Mouse (Mus musculus) limb, embryonic 12.5 days (tissue): ENCODE measurements around the gene Adam10. TPM values are rescaled to one million over a fixed set of nuclear protein-coding genes. Genes with fewer than 3 reads are reported as not detected.

Source experiments
- ATAC-seq: fragments of 200-750 bp; cut with Nextera tagmentation; 2 replicates; pipeline ENCODE4 v1.8.0; 2017; ENCODE audit warnings: low read depth, moderate TSS enrichment; ENCODE audit not compliant: insufficient number of reproducible peaks, insufficient read depth, low FRiP score, low TSS enrichment
- H3K27ac ChIP-seq: fragments of 300-500 bp; sonication (generic); 2 replicates; pipeline ENCODE4 v1.5.1; 2016; ENCODE audit warnings: mild to moderate bottlenecking, moderate library complexity
- H3K27me3 ChIP-seq: fragments of 300-500 bp; sonication (generic); 2 replicates; pipeline ENCODE4 v1.6.1; 2016; ENCODE audit warnings: mild to moderate bottlenecking, moderate library complexity
- H3K36me3 ChIP-seq: fragments of 300-500 bp; sonication (generic); 2 replicates; pipeline ENCODE4 v1.6.1; 2016; ENCODE audit warnings: mild to moderate bottlenecking, moderate library complexity
- H3K4me1 ChIP-seq: fragments of 300-500 bp; sonication (generic); replicated peaks from 2 replicates; pipeline ENCODE4 v1.6.1; 2016
- H3K4me2 ChIP-seq: fragments of 300-500 bp; sonication (generic); 2 replicates; pipeline ENCODE4 v1.6.1; 2016; ENCODE audit warnings: mild to moderate bottlenecking, moderate library complexity
- H3K4me3 ChIP-seq: fragments of 300-500 bp; sonication (generic); replicated peaks from 2 replicates; pipeline ENCODE4 v1.5.1; 2016; ENCODE audit warnings: mild to moderate bottlenecking
- H3K9ac ChIP-seq: fragments of 300-500 bp; sonication (generic); replicated peaks from 2 replicates; pipeline ENCODE4 v1.6.1; 2016; ENCODE audit warnings: mild to moderate bottlenecking, moderate library complexity
- H3K9me3 ChIP-seq: fragments of 300-500 bp; sonication (generic); 2 replicates; pipeline ENCODE4 v1.6.1; 2016; ENCODE audit warnings: mild to moderate bottlenecking, moderate library complexity
- WGBS: fragments of 180-500 bp; shearing (Covaris S2); methylation state at CpG from one replicate; pipeline ENCODE4 v1.1.7; 2016; 5-methylcytosine and 5-hydroxymethylcytosine counted together
- polyA plus RNA-seq: library from polyadenylated mRNA; unstranded; fragments of >200 nt; fragmentation: Nextera tagmentation; extraction: Ambion mirVana; gene quantifications from 2 replicates; pipeline ENCODE4 v1.2.1, GENCODE M21; 2016

Adam10 gene
- 62.9 and 70.3 TPM in 2 replicates for polyA plus RNA-seq

GRCm38 (mm10) chr9:70678682-70679131, at the start of gene Adam10:
Adam10 (plus strand) TSS chr9:70678997.
- Histone ChIP-seq H3K36me3 (no peaks in the 10 kb centered on the region), H3K27ac (peak within 1 kb of the TSS; percentile 97), H3K9ac (peak within 1 kb of the TSS; percentile 98), H3K4me1 (peaks cover 15% of the 10 kb centered on the region), H3K27me3 (no peaks in the 10 kb centered on the region), H3K4me2 (peak within 1 kb of the TSS; percentile 61), H3K9me3 (no peaks in the 10 kb centered on the region), H3K4me3 (peak within 1 kb of the TSS; percentile 97)
- under 1% methylated on average over 45 of the region's 48 CpGs for WGBS
- ATAC-seq = peak; percentile 99

GRCm38 (mm10) chr9:70629711-70630110, 49.1 kb upstream of the Adam10 start:
- H3K27me3 ChIP-seq = no peaks in the 10 kb centered on the region
- H3K9me3 ChIP-seq = no peaks in the 10 kb centered on the region
- no peaks in the 10 kb centered on the region for H3K4me1 ChIP-seq
- no peak overlapping the region for H3K27ac ChIP-seq
- WGBS = 86% methylated on average over 2 of the region's 2 CpGs
- no peak overlapping the region for H3K9ac ChIP-seq
- H3K4me2 ChIP-seq = no peak overlapping the region
- ATAC-seq = no peak
- H3K36me3 ChIP-seq = no peaks in the 10 kb centered on the region
- no peak overlapping the region for H3K4me3 ChIP-seq

GRCm38 (mm10) chr9:70631665-70632064, 47.1 kb upstream of the Adam10 start:
- no peaks in the 10 kb centered on the region for H3K4me1 ChIP-seq
- no peak overlapping the region for H3K4me2 ChIP-seq
- H3K27me3 ChIP-seq = no peaks in the 10 kb centered on the region
- WGBS = 23% methylated on average over 5 of the region's 5 CpGs
- no peak overlapping the region for H3K27ac ChIP-seq
- no peak overlapping the region for H3K4me3 ChIP-seq
- H3K36me3 ChIP-seq = no peaks in the 10 kb centered on the region
- no peaks in the 10 kb centered on the region for H3K9me3 ChIP-seq
- ATAC-seq = no peak
- H3K9ac ChIP-seq = no peak overlapping the region

- H3K9ac ChIP-seq = no peak overlapping the region
- H3K4me3 ChIP-seq = no peak overlapping the region
- no peaks in the 10 kb centered on the region for H3K9me3 ChIP-seq
- 85% methylated on average over 2 of the region's 2 CpGs for WGBS
- no peaks in the 10 kb centered on the region for H3K4me1 ChIP-seq
- H3K27ac ChIP-seq = no peak overlapping the region
- no peaks in the 10 kb centered on the region for H3K27me3 ChIP-seq
- H3K4me2 ChIP-seq = no peak overlapping the region
- no peaks in the 10 kb centered on the region for H3K36me3 ChIP-seq
- no peak for ATAC-seq
Measured at GRCm38 (mm10) chr9:70636748-70637147, 42.0 kb upstream of the Adam10 start.

GRCm38 (mm10) chr9:70650260-70650659, 28.5 kb upstream of the Adam10 start:
- ATAC-seq = no peak
- Histone ChIP-seq H3K4me3 (no peak overlapping the region), H3K4me1 (no peaks in the 10 kb centered on the region), H3K36me3 (no peaks in the 10 kb centered on the region), H3K27ac (no peak overlapping the region), H3K9me3 (no peaks in the 10 kb centered on the region), H3K9ac (no peak overlapping the region), H3K27me3 (no peaks in the 10 kb centered on the region; the same call in 1 of the 2 replicates), H3K4me2 (no peak overlapping the region)
- WGBS = 89% methylated on average over 2 of the region's 2 CpGs

- Histone ChIP-seq H3K9ac (no peak overlapping the region), H3K9me3 (no peaks in the 10 kb centered on the region), H3K27ac (no peak overlapping the region), H3K4me3 (no peak overlapping the region), H3K27me3 (peaks cover under 1% of the 10 kb centered on the region; the same call in 1 of the 2 replicates), H3K4me2 (no peak overlapping the region), H3K36me3 (no peaks in the 10 kb centered on the region), H3K4me1 (peaks cover under 1% of the 10 kb centered on the region; the same call in 1 of the 2 replicates)
- 95% methylated on average over 1 of the region's 1 CpGs for WGBS
- no peak for ATAC-seq
Measured at GRCm38 (mm10) chr9:70650994-70651393, 27.8 kb upstream of the Adam10 start.

GRCm38 (mm10) chr9:70652221-70652620, 26.6 kb upstream of the Adam10 start:
- WGBS = 61% methylated on average over 2 of the region's 2 CpGs
- Histone ChIP-seq H3K27ac (no peak overlapping the region), H3K27me3 (peaks cover 4% of the 10 kb centered on the region; the same call in 1 of the 2 replicates), H3K4me3 (no peak overlapping the region), H3K36me3 (no peaks in the 10 kb centered on the region), H3K4me1 (peaks cover 4% of the 10 kb centered on the region), H3K4me2 (no peak overlapping the region), H3K9ac (no peak overlapping the region), H3K9me3 (no peaks in the 10 kb centered on the region)
- ATAC-seq = no peak

GRCm38 (mm10) chr9:70653875-70654274, 24.9 kb upstream of the Adam10 start:
- no peak for ATAC-seq
- Histone ChIP-seq H3K9me3 (no peaks in the 10 kb centered on the region), H3K27ac (no peak overlapping the region), H3K4me1 (peaks cover 7% of the 10 kb centered on the region), H3K4me3 (no peak overlapping the region), H3K36me3 (no peaks in the 10 kb centered on the region), H3K9ac (no peak overlapping the region), H3K4me2 (no peak overlapping the region), H3K27me3 (peaks cover 4% of the 10 kb centered on the region; the same call in 1 of the 2 replicates)
- WGBS = 88% methylated on average over 2 of the region's 2 CpGs

GRCm38 (mm10) chr9:70654496-70654895, 24.3 kb upstream of the Adam10 start:
- Histone ChIP-seq H3K27me3 (peaks cover 4% of the 10 kb centered on the region; the same call in 1 of the 2 replicates), H3K9me3 (no peaks in the 10 kb centered on the region), H3K4me1 (peaks cover 7% of the 10 kb centered on the region), H3K4me3 (no peak overlapping the region), H3K36me3 (no peaks in the 10 kb centered on the region), H3K27ac (no peak overlapping the region), H3K4me2 (peak overlapping the region; percentile 6; the same call in 1 of the 2 replicates), H3K9ac (no peak overlapping the region)
- ATAC-seq = no peak
- 75% methylated on average over 4 of the region's 4 CpGs for WGBS

GRCm38 (mm10) chr9:70655764-70656129, 23.1 kb upstream of the Adam10 start:
- Histone ChIP-seq H3K27me3 (peaks cover 4% of the 10 kb centered on the region; the same call in 1 of the 2 replicates), H3K4me2 (peak overlapping the region; percentile 93), H3K4me1 (peaks cover 7% of the 10 kb centered on the region), H3K36me3 (no peaks in the 10 kb centered on the region), H3K4me3 (peak overlapping the region; percentile 82), H3K9me3 (no peaks in the 10 kb centered on the region), H3K9ac (no peak overlapping the region), H3K27ac (no peak overlapping the region)
- 49% methylated on average over 2 of the region's 2 CpGs for WGBS
- ATAC-seq = no peak

GRCm38 (mm10) chr9:70656130-70657007, 22.4 kb upstream of the Adam10 start, which contains the start of gene Gm10642:
Gm10642 (plus strand) TSS chr9:70656251.
- H3K27me3 ChIP-seq = peaks cover 4% of the 10 kb centered on the region; the same call in 1 of the 2 replicates
- WGBS = under 1% methylated on average over 65 of the region's 72 CpGs

More at GRCm38 (mm10) chr9:70656130-70657007, 22.4 kb upstream of the Adam10 start, which contains the start of gene Gm10642:
- Histone ChIP-seq H3K4me3 (peak within 1 kb of the TSS; percentile 82), H3K4me1 (peaks cover 7% of the 10 kb centered on the region), H3K9ac (peak within 1 kb of the TSS; percentile 78), H3K27ac (peak within 1 kb of the TSS; percentile 78), H3K9me3 (no peaks in the 10 kb centered on the region), H3K36me3 (no peaks in the 10 kb centered on the region), H3K4me2 (peak within 1 kb of the TSS; percentile 93)
- ATAC-seq = peak; percentile 48
